Mouse (Mus musculus) lung, adult 2 months (tissue): ENCODE data around the gene Pdcd10.

Source experiments
- CTCF ChIP-seq: fragments of 200-500 bp; IDR thresholded peaks from 2 replicates; pipeline ENCODE4 v1.5.1; 2011; ENCODE audit warnings: mild to moderate bottlenecking, low read length, control low read depth; ENCODE audit not compliant: insufficient read depth
- POLR2A ChIP-seq: fragments of 200-500 bp; IDR thresholded peaks from 2 replicates; pipeline ENCODE4 v1.6.1; 2011; ENCODE audit warnings: low read depth, mild to moderate bottlenecking, control low read depth, low read length, borderline replicate concordance; ENCODE audit errors: extremely low read depth

DNA sequence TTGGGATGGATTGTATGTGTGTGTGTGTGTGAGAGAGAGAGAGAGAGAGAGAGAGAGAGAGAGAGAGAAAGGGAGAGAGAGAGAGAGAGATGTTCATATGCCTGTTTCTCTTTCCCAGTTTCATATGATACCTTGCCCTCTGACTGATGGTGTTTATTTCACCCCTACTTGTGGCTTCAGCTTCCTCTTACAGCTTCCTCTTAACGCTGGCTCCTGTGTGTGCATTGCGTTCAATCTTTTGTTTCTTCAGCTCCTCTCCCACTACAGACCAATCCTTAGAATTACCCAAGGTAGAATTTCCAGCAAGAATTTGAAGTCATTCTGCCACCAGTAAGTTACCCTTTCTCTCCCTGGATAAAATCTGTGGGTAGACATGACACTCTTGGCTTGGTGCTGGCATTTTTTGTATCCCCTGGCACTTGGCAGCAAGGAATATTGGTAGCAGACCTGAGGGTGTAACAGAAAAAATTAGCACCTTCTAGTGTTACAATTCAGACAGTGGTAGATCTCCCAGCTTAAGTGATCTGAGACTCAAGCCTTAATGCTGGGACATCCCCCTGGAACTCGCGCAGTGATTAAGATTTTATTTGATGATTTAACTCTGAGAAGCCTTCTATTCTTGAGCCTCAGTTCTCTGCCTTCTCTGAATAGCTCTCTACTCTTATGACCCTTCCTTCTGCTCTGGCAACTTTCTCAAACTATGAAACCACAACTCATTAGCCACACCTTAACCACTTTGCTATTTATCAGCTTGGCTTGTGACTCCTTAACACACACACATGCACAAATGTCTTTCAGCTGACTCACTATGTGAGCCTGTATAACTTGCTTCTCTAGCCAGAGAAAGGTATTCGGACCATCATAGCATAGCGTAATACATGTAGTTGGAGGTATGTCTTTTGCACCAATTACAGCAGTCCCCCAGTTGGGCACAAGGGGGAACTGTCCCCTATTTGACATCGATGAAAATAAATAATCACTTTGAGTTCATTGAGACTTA is 57.4 kb downstream of the Pdcd10 start:
- TF ChIP-seq POLR2A (no peak), CTCF (no peak)
